Mouse (Mus musculus) hindbrain, embryonic 15.5 days (tissue): ENCODE measurements around the gene Jkamp. TPM values are rescaled to one million over a fixed set of nuclear protein-coding genes. Genes with fewer than 3 reads are reported as not detected.

Experiments
- ATAC-seq: fragments of 200-750 bp; cut with Nextera tagmentation; 2 replicates; pipeline ENCODE4 v1.8.0; 2017; ENCODE audit warnings: low read depth, moderate number of reproducible peaks, moderate TSS enrichment; ENCODE audit not compliant: low FRiP score
- H3K27ac ChIP-seq: fragments of 300-500 bp; sonication (generic); replicated peaks from 2 replicates; pipeline ENCODE4 v1.5.1; 2015; ENCODE audit warnings: mild to moderate bottlenecking, inconsistent platforms
- H3K27me3 ChIP-seq: fragments of 300-500 bp; sonication (generic); 2 replicates; pipeline ENCODE4 v1.6.1; 2015; ENCODE audit warnings: control low read depth, inconsistent platforms
- H3K36me3 ChIP-seq: fragments of 300-500 bp; sonication (generic); 2 replicates; pipeline ENCODE4 v1.6.1; 2015; ENCODE audit warnings: control low read depth, inconsistent platforms
- H3K4me1 ChIP-seq: fragments of 300-500 bp; sonication (generic); replicated peaks from 2 replicates; pipeline ENCODE4 v1.6.1; 2015; ENCODE audit warnings: control low read depth, inconsistent platforms
- H3K4me2 ChIP-seq: fragments of 300-500 bp; sonication (generic); 2 replicates; pipeline ENCODE4 v1.6.1; 2015; ENCODE audit warnings: moderate library complexity, mild to moderate bottlenecking, inconsistent platforms
- H3K4me3 ChIP-seq: fragments of 300-500 bp; sonication (generic); 2 replicates; pipeline ENCODE4 v1.5.1; 2015; ENCODE audit warnings: mild to moderate bottlenecking, inconsistent platforms
- H3K9ac ChIP-seq: fragments of 300-500 bp; sonication (generic); 2 replicates; pipeline ENCODE4 v1.6.1; 2015; ENCODE audit warnings: inconsistent platforms
- H3K9me3 ChIP-seq: fragments of 300-500 bp; sonication (generic); 2 replicates; pipeline ENCODE4 v1.6.1; 2016; ENCODE audit warnings: control low read depth, inconsistent platforms
- WGBS: fragments of 180-500 bp; shearing (Covaris S2); methylation state at CpG from one replicate; pipeline ENCODE4 v1.1.7; 2015; 5-methylcytosine and 5-hydroxymethylcytosine counted together
- microRNA-seq: library from miRNA; unstranded; fragments of <30 nt; microRNA quantifications from one replicate; pipeline ENCODE4, GENCODE M21; 2016
- polyA plus RNA-seq: library from polyadenylated mRNA; unstranded; fragments of >200 nt; fragmentation: Nextera tagmentation; extraction: Ambion mirVana; gene quantifications from 2 replicates; pipeline ENCODE4 v1.2.1, GENCODE M21; 2015

The Jkamp gene
- polyA plus RNA-seq, 1 experiment from 2014 or later: 122 TPM

GRCm38 (mm10) chr12:72096966-72097365 lies 11.6 kb downstream of the Jkamp start:
- WGBS: 93% methylated on average over 8 of the region's 8 CpGs
- no peak overlapping the region for H3K9ac ChIP-seq
- H3K27me3 ChIP-seq: no peaks in the 10 kb centered on the region
- peaks cover 67% of the 10 kb centered on the region for H3K36me3 ChIP-seq
- no peak overlapping the region for H3K4me3 ChIP-seq
- no peaks in the 10 kb centered on the region for H3K9me3 ChIP-seq
- no peak for ATAC-seq
- no peak overlapping the region for H3K4me2 ChIP-seq
- no peak overlapping the region for H3K27ac ChIP-seq
- no peaks in the 10 kb centered on the region for H3K4me1 ChIP-seq

- WGBS: 82% methylated on average over 6 of the region's 6 CpGs
Observed at GRCm38 (mm10) chr12:72102776-72103175, 17.4 kb downstream of the Jkamp start.

GRCm38 (mm10) chr12:72104027-72104426 lies 18.6 kb downstream of the Jkamp start:
- Histone ChIP-seq H3K27ac (no peak overlapping the region), H3K4me2 (no peak overlapping the region), H3K4me1 (0 out of 2 replicates have a peak, but pooled peaks cover 3% of the 10 kb centered on the region), H3K9me3 (no peaks in the 10 kb centered on the region), H3K4me3 (no peak overlapping the region), H3K27me3 (no peaks in the 10 kb centered on the region), H3K36me3 (peaks cover 15% of the 10 kb centered on the region), H3K9ac (no peak overlapping the region)
- ATAC-seq: no peak
- WGBS: 88% methylated on average over 5 of the region's 5 CpGs

More at GRCm38 (mm10) chr12:72102776-72103175, 17.4 kb downstream of the Jkamp start:
- no peak overlapping the region for H3K4me2 ChIP-seq
- no peak overlapping the region for H3K4me3 ChIP-seq
- H3K9ac ChIP-seq: no peak overlapping the region
- no peaks in the 10 kb centered on the region for H3K9me3 ChIP-seq
- H3K4me1 ChIP-seq: 0 out of 2 replicates have a peak, but pooled peaks cover 3% of the 10 kb centered on the region
- no peak for ATAC-seq
- no peaks in the 10 kb centered on the region for H3K27me3 ChIP-seq
- peaks cover 21% of the 10 kb centered on the region for H3K36me3 ChIP-seq
- H3K27ac ChIP-seq: no peak overlapping the region

GRCm38 (mm10) chr12:72104525-72105281 lies 19.3 kb downstream of the Jkamp start:
- ATAC-seq: peak; percentile 73; the same call in 1 of the 2 replicates
- H3K4me1 ChIP-seq: 0 out of 2 replicates have a peak, but pooled peaks cover 3% of the 10 kb centered on the region
- H3K27ac ChIP-seq: no peak overlapping the region
- no peak overlapping the region for H3K4me3 ChIP-seq
- WGBS: 29% methylated on average over 14 of the region's 14 CpGs
- no peak overlapping the region for H3K9ac ChIP-seq
- H3K4me2 ChIP-seq: peak overlapping the region; percentile 30; the same call in 1 of the 2 replicates
- H3K27me3 ChIP-seq: no peaks in the 10 kb centered on the region
- H3K36me3 ChIP-seq: peaks cover 15% of the 10 kb centered on the region
- no peaks in the 10 kb centered on the region for H3K9me3 ChIP-seq

GRCm38 (mm10) chr12:72115126-72115525 lies 29.7 kb downstream of the Jkamp start:
- Histone ChIP-seq H3K4me3 (no peak overlapping the region), H3K9ac (no peak overlapping the region)
- WGBS: 78% methylated on average over 6 of the region's 6 CpGs

GRCm38 (mm10) chr12:72115686-72116345 lies 30.4 kb downstream of the Jkamp start:
- Histone ChIP-seq H3K4me3 (no peak overlapping the region), H3K4me2 (no peak overlapping the region), H3K4me1 (no peaks in the 10 kb centered on the region), H3K27me3 (no peaks in the 10 kb centered on the region), H3K9ac (no peak overlapping the region), H3K9me3 (no peaks in the 10 kb centered on the region), H3K27ac (no peak overlapping the region), H3K36me3 (no peaks in the 10 kb centered on the region)
- 80% methylated on average over 21 of the region's 23 CpGs for WGBS
- no peak for ATAC-seq

More at GRCm38 (mm10) chr12:72115126-72115525, 29.7 kb downstream of the Jkamp start:
- H3K27me3 ChIP-seq: no peaks in the 10 kb centered on the region
- H3K4me2 ChIP-seq: no peak overlapping the region
- no peaks in the 10 kb centered on the region for H3K36me3 ChIP-seq
- ATAC-seq: no peak
- H3K4me1 ChIP-seq: no peaks in the 10 kb centered on the region
- no peak overlapping the region for H3K27ac ChIP-seq
- H3K9me3 ChIP-seq: no peaks in the 10 kb centered on the region

- Histone ChIP-seq H3K4me1 (no peaks in the 10 kb centered on the region), H3K9me3 (no peaks in the 10 kb centered on the region), H3K36me3 (no peaks in the 10 kb centered on the region), H3K4me2 (no peak overlapping the region), H3K27ac (no peak overlapping the region), H3K9ac (no peak overlapping the region), H3K4me3 (no peak overlapping the region), H3K27me3 (no peaks in the 10 kb centered on the region)
- no peak for ATAC-seq
- WGBS: 93% methylated on average over 10 of the region's 10 CpGs
Observed at GRCm38 (mm10) chr12:72129203-72129602, 43.8 kb downstream of the Jkamp start.

GRCm38 (mm10) chr12:72150786-72151185 lies 65.4 kb downstream of the Jkamp start:
- no peak overlapping the region for H3K27ac ChIP-seq
- H3K36me3 ChIP-seq: no peaks in the 10 kb centered on the region
- ATAC-seq: no peak
- H3K4me2 ChIP-seq: no peak overlapping the region
- 25% methylated on average over 4 of the region's 4 CpGs for WGBS
- no peak overlapping the region for H3K4me3 ChIP-seq
- 0 out of 2 replicates have a peak, but pooled peaks cover 3% of the 10 kb centered on the region for H3K4me1 ChIP-seq
- no peak overlapping the region for H3K9ac ChIP-seq
- no peaks in the 10 kb centered on the region for H3K27me3 ChIP-seq
- no peaks in the 10 kb centered on the region for H3K9me3 ChIP-seq

Small RNA genes lying within 50 kb of the gene (microRNA-seq; reads per million reads assigned to microRNA genes)
- not detected for gene Gm24466

Other genes starting within 250 kb of the Jkamp start
- gene Gpr135, start 14.5 kb upstream of the Jkamp start, polyA plus RNA-seq: 6.7 and 8.4 TPM in 2 replicates
- gene L3hypdh, start 150 bp upstream of the Jkamp start, polyA plus RNA-seq: 11.7 and 12.7 TPM in 2 replicates
- 0.12 TPM in 1 of 2 replicates, not detected in the other for gene Ccdc175, start 99.4 kb downstream of the Jkamp start, polyA plus RNA-seq